Mouse (Mus musculus) adrenal gland, adult 8-10 months (tissue): ENCODE results near the gene Dr1. TPM values are rescaled to one million over a fixed set of nuclear protein-coding genes. Genes with fewer than 3 reads are reported as not detected.

Source experiments
- total RNA-seq, 4 experiments: library from RNA; stranded (reverse); gene quantifications; 2 replicates each; pipeline ENCODE4 v1.2.4; 2022

Gene Dr1
- total RNA-seq, 4 experiments from 2014 or later: 30.6 to 33.8 (median 32.7) TPM

Other genes starting within 250 kb of the Dr1 start
- gene Mtf2, start 203.2 kb upstream of the Dr1 start, total RNA-seq: 10 to 100 TPM; 23.7 to 40.4 (median 27.0) TPM
- 10 to 100 TPM; 26.8 to 62.4 (median 44.9) TPM for gene Tmed5, start 136.3 kb upstream of the Dr1 start, total RNA-seq
- gene Ccdc18, start 136.0 kb upstream of the Dr1 start, total RNA-seq: under 1 TPM; 0.15 to 0.66 (median 0.45) TPM
- gene Pigg, start 43.7 kb downstream of the Dr1 start, total RNA-seq: 10 to 100 TPM; 13.5 to 18.2 (median 15.5) TPM
- gene Gm42517, start 99.0 kb downstream of the Dr1 start, total RNA-seq: 1 to 10 TPM; 2.5 to 4.6 (median 3.9) TPM
- gene Pde6b, start 119.5 kb downstream of the Dr1 start, total RNA-seq: not detected
- 100 to 1,000 TPM in 3 of 4 experiments, 10 to 100 TPM in 1; 89.8 to 365 (median 163) TPM for gene Atp5k, start 165.6 kb downstream of the Dr1 start, total RNA-seq
- 1 to 10 TPM; 1.4 to 3.6 (median 1.8) TPM for gene Mfsd7a, start 180.0 kb downstream of the Dr1 start, total RNA-seq
- 10 to 100 TPM; 35.9 to 45.2 (median 40.5) TPM for gene Pcgf3, start 192.3 kb downstream of the Dr1 start, total RNA-seq